Mouse (Mus musculus) lung, embryonic 16.5 days (tissue): ENCODE measurements around the gene Eif5a. TPM values are rescaled to one million over a fixed set of nuclear protein-coding genes. Genes with fewer than 3 reads are reported as not detected.
"Not testable (repeated sequence)": the region's sequence is repeated elsewhere in the genome, so short reads cannot be mapped to it uniquely, and the experiment has no call there.

ENCODE experiments used
- ATAC-seq: fragments of 200-750 bp; cut with Nextera tagmentation; 2 replicates; pipeline ENCODE4 v1.8.0; 2017; ENCODE audit warnings: low read depth, mild to moderate bottlenecking, moderate library complexity
- H3K27ac ChIP-seq: fragments of 300-500 bp; sonication (generic); 2 replicates; pipeline ENCODE4 v1.5.1; 2014; ENCODE audit warnings: mild to moderate bottlenecking, control low read depth, low read length
- H3K27me3 ChIP-seq: fragments of 300-500 bp; sonication (generic); 2 replicates; pipeline ENCODE4 v1.6.1; 2014; ENCODE audit warnings: low read depth, low read length, mixed read lengths; ENCODE audit not compliant: control insufficient read depth, insufficient read depth
- H3K36me3 ChIP-seq: fragments of 300-500 bp; sonication (generic); 2 replicates; pipeline ENCODE4 v1.6.1; 2014; ENCODE audit warnings: low read length; ENCODE audit not compliant: control insufficient read depth, insufficient read depth
- H3K4me1 ChIP-seq: fragments of 300-500 bp; sonication (generic); replicated peaks from 2 replicates; pipeline ENCODE4 v1.6.1; 2014; ENCODE audit warnings: low read length, mixed read lengths; ENCODE audit not compliant: control insufficient read depth, insufficient read depth
- H3K4me2 ChIP-seq: fragments of 300-500 bp; sonication (generic); 2 replicates; pipeline ENCODE4 v1.6.1; 2014; ENCODE audit warnings: low read depth, low read length, control low read depth
- H3K4me3 ChIP-seq: fragments of 300-500 bp; sonication (generic); 2 replicates; pipeline ENCODE4 v1.5.1; 2014; ENCODE audit warnings: mild to moderate bottlenecking, low read length, control low read depth
- H3K9ac ChIP-seq: fragments of 300-500 bp; sonication (generic); 2 replicates; pipeline ENCODE4 v1.6.1; 2014; ENCODE audit warnings: low read length, control low read depth
- H3K9me3 ChIP-seq: fragments of 300-500 bp; sonication (generic); 2 replicates; pipeline ENCODE4 v1.6.1; 2016; ENCODE audit warnings: low read length; ENCODE audit not compliant: control insufficient read depth
- WGBS: fragments of 180-500 bp; shearing (Covaris S2); extraction: QIAGEN DNeasy Blood & Tissue Kit; methylation state at CpG from one replicate; pipeline ENCODE4 v1.1.7; 2014; 5-methylcytosine and 5-hydroxymethylcytosine counted together
- polyA plus RNA-seq: library from polyadenylated mRNA; unstranded; fragments of >200 nt; fragmentation: Nextera tagmentation; extraction: Ambion mirVana; gene quantifications from 2 replicates; pipeline ENCODE4 v1.2.1, GENCODE M21; 2015

Gene Eif5a
- polyA plus RNA-seq, 1 experiment from 2014 or later, result 1,410 TPM

GRCm38 (mm10) chr11:69917379-69917948 is 4.3 kb downstream of the Eif5a start:
- Histone ChIP-seq H3K27ac (no peak overlapping the region), H3K4me2 (no peak overlapping the region), H3K9me3 (no peaks in the 10 kb centered on the region), H3K36me3 (peaks cover 40% of the 10 kb centered on the region), H3K27me3 (no peaks in the 10 kb centered on the region), H3K4me3 (no peak overlapping the region), H3K9ac (no peak overlapping the region), H3K4me1 (peaks cover 35% of the 10 kb centered on the region)
- no peak for ATAC-seq
- WGBS, result 79% methylated on average over 8 of the region's 8 CpGs

GRCm38 (mm10) chr11:69916652-69917378 is 4.9 kb downstream of the Eif5a start:
- not testable (repeated sequence) for H3K27me3 ChIP-seq, H3K4me2 ChIP-seq, H3K4me3 ChIP-seq, H3K9me3 ChIP-seq, ATAC-seq, H3K27ac ChIP-seq, H3K9ac ChIP-seq
- Histone ChIP-seq H3K36me3 (peaks cover 47% of the 10 kb centered on the region), H3K4me1 (peaks cover 32% of the 10 kb centered on the region)
- WGBS, result 53% methylated on average over 7 of the region's 7 CpGs

GRCm38 (mm10) chr11:69915667-69916627 is 5.8 kb downstream of the Eif5a start:
- Histone ChIP-seq H3K27ac (no peak overlapping the region), H3K9ac (no peak overlapping the region), H3K36me3 (peaks cover 55% of the 10 kb centered on the region), H3K9me3 (no peaks in the 10 kb centered on the region), H3K4me3 (no peak overlapping the region), H3K4me2 (no peak overlapping the region), H3K27me3 (no peaks in the 10 kb centered on the region), H3K4me1 (peaks cover 32% of the 10 kb centered on the region)
- 53% methylated on average over 5 of the region's 5 CpGs for whole genome bisulfite sequencing
- ATAC-seq, result no peak

- peaks cover 64% of the 10 kb centered on the region for H3K36me3 ChIP-seq
- no peaks in the 10 kb centered on the region for H3K27me3 ChIP-seq
- H3K4me3 ChIP-seq, result peak overlapping the region; percentile 98
- peak overlapping the region; percentile 93 for H3K4me2 ChIP-seq
- ATAC-seq, result no peak
- H3K4me1 ChIP-seq, result peaks cover 32% of the 10 kb centered on the region
- no peaks in the 10 kb centered on the region for H3K9me3 ChIP-seq
- 29% methylated on average over 9 of the region's 9 CpGs for WGBS
- peak overlapping the region; percentile 85 for H3K9ac ChIP-seq
- no peak overlapping the region for H3K27ac ChIP-seq
Measured at GRCm38 (mm10) chr11:69914917-69915430, 6.8 kb downstream of the Eif5a start.

- H3K9me3 ChIP-seq, result no peaks in the 10 kb centered on the region
- H3K4me1 ChIP-seq, result peaks cover 29% of the 10 kb centered on the region
- peak overlapping the region; percentile 82 for H3K27ac ChIP-seq
- WGBS, result under 1% methylated on average over 17 of the region's 17 CpGs
- H3K9ac ChIP-seq, result peak overlapping the region; percentile 85
- H3K36me3 ChIP-seq, result peaks cover 67% of the 10 kb centered on the region
- H3K27me3 ChIP-seq, result no peaks in the 10 kb centered on the region
- peak overlapping the region; percentile 98 for H3K4me3 ChIP-seq
- no peak; the same call in 1 of the 2 replicates for ATAC-seq
- H3K4me2 ChIP-seq, result peak overlapping the region; percentile 93
Measured at GRCm38 (mm10) chr11:69914372-69914764, 7.4 kb downstream of the Eif5a start.

- ATAC-seq, result peak; percentile 90
- Histone ChIP-seq H3K4me2 (peak within 1 kb of the TSS; percentile 93), H3K36me3 (peaks cover 68% of the 10 kb centered on the region), H3K4me1 (peaks cover 23% of the 10 kb centered on the region), H3K27ac (peak within 1 kb of the TSS; percentile 82), H3K9me3 (no peaks in the 10 kb centered on the region), H3K27me3 (no peaks in the 10 kb centered on the region), H3K4me3 (peak within 1 kb of the TSS; percentile 98), H3K9ac (peak within 1 kb of the TSS; percentile 85)
- 2% methylated on average over 57 of the region's 61 CpGs for WGBS
Measured at GRCm38 (mm10) chr11:69913554-69914371, 8.0 kb downstream of the Eif5a start, which contains the start of gene Gps2. Gps2 (plus strand) TSS chr11:69913888.

- H3K4me2 ChIP-seq, result peak overlapping the region; percentile 93
- peak overlapping the region; percentile 98 for H3K4me3 ChIP-seq
- ATAC-seq, result peak; percentile 5; the same call in 1 of the 2 replicates
- H3K36me3 ChIP-seq, result peaks cover 70% of the 10 kb centered on the region
- WGBS, result 65% methylated on average over 15 of the region's 15 CpGs
- H3K27me3 ChIP-seq, result no peaks in the 10 kb centered on the region
- peak overlapping the region; percentile 82 for H3K27ac ChIP-seq
- H3K9ac ChIP-seq, result peak overlapping the region; percentile 85
- no peaks in the 10 kb centered on the region for H3K9me3 ChIP-seq
- H3K4me1 ChIP-seq, result peaks cover 21% of the 10 kb centered on the region
Measured at GRCm38 (mm10) chr11:69912716-69913530, 8.8 kb downstream of the Eif5a start.

GRCm38 (mm10) chr11:69911701-69912100 is 10.1 kb downstream of the Eif5a start:
- no peak overlapping the region for H3K4me2 ChIP-seq
- WGBS, result 88% methylated on average over 6 of the region's 6 CpGs
- peaks cover 21% of the 10 kb centered on the region for H3K4me1 ChIP-seq
- peaks cover 74% of the 10 kb centered on the region for H3K36me3 ChIP-seq
- no peaks in the 10 kb centered on the region for H3K9me3 ChIP-seq
- no peak overlapping the region for H3K27ac ChIP-seq
- no peak overlapping the region for H3K4me3 ChIP-seq
- no peak overlapping the region for H3K9ac ChIP-seq
- no peaks in the 10 kb centered on the region for H3K27me3 ChIP-seq
- no peak for ATAC-seq
